ENCODE assay signal across 8 mouse cellular contexts in genomic region chr7:31148756-31149155, GRCm38 (mm10). TPM values are rescaled to one million over a fixed set of nuclear protein-coding genes. Genes with fewer than 3 reads are reported as not detected.
DNase-seq lines count a peak whose midpoint lies in the region; ATAC-seq and TF ChIP-seq lines count a peak whose summit lies in the region.

No protein-coding gene starts in this region.

- H3K4me1 ChIP-seq in heart, embryonic 10.5 days = peaks cover 63% of the 10 kb centered on the region
- H3K4me1 ChIP-seq in lung, postnatal 0 days (ENCODE audit: insufficient read depth, low read depth, low read length) = peaks cover 20% of the 10 kb centered on the region
- peaks cover 54% of the 10 kb centered on the region for H3K4me1 ChIP-seq in neural tube, embryonic 15.5 days

- ATAC-seq in lung, postnatal 0 days = no peak
- ATAC-seq in neural tube, embryonic 15.5 days (ENCODE audit: low FRiP score) = peak; percentile 5; the same call in 1 of the 2 replicates

- TF ChIP-seq EP300 in lung, postnatal 0 days (IDR thresholded peaks at IDR 0.05) = no peak

- 0 out of 2 replicates have a peak, but pooled peaks cover 2% of the 10 kb centered on the region for H3K9me3 ChIP-seq in heart, embryonic 10.5 days
- no peaks in the 10 kb centered on the region for H3K9me3 ChIP-seq in lung, postnatal 0 days (ENCODE audit: low read length)
- H3K9me3 ChIP-seq in neural tube, embryonic 15.5 days (replicated peaks) = no peaks in the 10 kb centered on the region

- 9% methylated on average over 9 of the region's 9 CpGs for WGBS in heart, embryonic 10.5 days
- 6% methylated on average over 9 of the region's 9 CpGs for WGBS in lung, postnatal 0 days
- WGBS in neural tube, embryonic 15.5 days = 2% methylated on average over 9 of the region's 9 CpGs

- H3K9ac ChIP-seq in lung, postnatal 0 days (replicated peaks; ENCODE audit: low read depth) = no peak overlapping the region
- H3K9ac ChIP-seq in neural tube, embryonic 15.5 days (replicated peaks) = peak overlapping the region; percentile 99

- no peak for TF ChIP-seq CTCF in lung, postnatal 0 days (IDR thresholded peaks at IDR 0.05)

- peak overlapping the region; percentile 91 for H3K4me3 ChIP-seq in heart, embryonic 10.5 days
- H3K4me3 ChIP-seq in lung, postnatal 0 days (ENCODE audit: low read depth, low read length) = no peak overlapping the region; the same call in 1 of the 2 replicates
- peak overlapping the region; percentile 76 for H3K4me3 ChIP-seq in neural tube, embryonic 15.5 days (replicated peaks)

- H3K4me2 ChIP-seq in lung, postnatal 0 days (replicated peaks; ENCODE audit: low read depth, low read length) = peak overlapping the region; percentile 79
- peak overlapping the region; percentile 83 for H3K4me2 ChIP-seq in neural tube, embryonic 15.5 days

- peaks cover 19% of the 10 kb centered on the region for H3K36me3 ChIP-seq in heart, embryonic 10.5 days
- H3K36me3 ChIP-seq in lung, postnatal 0 days (ENCODE audit: insufficient read depth, low read length) = no peaks in the 10 kb centered on the region
- H3K36me3 ChIP-seq in neural tube, embryonic 15.5 days = no peaks in the 10 kb centered on the region

- peak; percentile 80 for DNase-seq in 3T3-L1 (ENCODE audit: low read depth, low spot score)
- peak; percentile 62 for DNase-seq in MN1 (ENCODE audit: low spot score)
- DNase-seq in embryo, embryonic 9.5 days (ENCODE audit: extremely low spot score) = peak; percentile 57
- no peak for DNase-seq in heart, embryonic 10.5 days (ENCODE audit: low spot score)
- DNase-seq in kidney, adult 9 months = peak; percentile 61
- peak; percentile 83 for DNase-seq in lung, postnatal 0 days (ENCODE audit: low spot score)
- DNase-seq in layer of hippocampus, adult 9-11 months = no peak

- peak overlapping the region; percentile 98 for H3K27ac ChIP-seq in heart, embryonic 10.5 days
- peak overlapping the region; percentile 45 for H3K27ac ChIP-seq in lung, postnatal 0 days (ENCODE audit: low read length)
- H3K27ac ChIP-seq in neural tube, embryonic 15.5 days (replicated peaks) = peak overlapping the region; percentile 99

- H3K27me3 ChIP-seq in heart, embryonic 10.5 days (ENCODE audit: insufficient read depth, poor library complexity, severe bottlenecking) = no peaks in the 10 kb centered on the region
- no peaks in the 10 kb centered on the region for H3K27me3 ChIP-seq in lung, postnatal 0 days (replicated peaks; ENCODE audit: insufficient read depth, low read length)
- H3K27me3 ChIP-seq in neural tube, embryonic 15.5 days (replicated peaks) = no peaks in the 10 kb centered on the region

RNA-seq across cellular contexts. Expression of gene Gramd1a, which starts 6.9 kb away (rescaled TPM):
- 58.1 and 70.9 TPM in 2 replicates for polyA plus RNA-seq in heart, embryonic 10.5 days (2016; fragmentation: Nextera tagmentation; extraction: Ambion mirVana)
- 31.7 and 33.8 TPM in 2 replicates for polyA plus RNA-seq in lung, postnatal 0 days (2015; fragmentation: Nextera tagmentation; extraction: Ambion mirVana)
- polyA plus RNA-seq in neural tube, embryonic 15.5 days (2015; fragmentation: Nextera tagmentation; extraction: Ambion mirVana) = 174 and 212 TPM in 2 replicates

RNA-seq across cellular contexts. Expression of gene Scn1b, which starts 22.0 kb away (rescaled TPM):
- polyA plus RNA-seq in heart, embryonic 10.5 days (2016; fragmentation: Nextera tagmentation; extraction: Ambion mirVana) = 3.9 and 4.3 TPM in 2 replicates
- 4.5 and 4.9 TPM in 2 replicates for polyA plus RNA-seq in lung, postnatal 0 days (2015; fragmentation: Nextera tagmentation; extraction: Ambion mirVana)
- 21.1 and 24.8 TPM in 2 replicates for polyA plus RNA-seq in neural tube, embryonic 15.5 days (2015; fragmentation: Nextera tagmentation; extraction: Ambion mirVana)

RNA-seq across cellular contexts. Expression of gene Hpn, which starts 33.7 kb away (rescaled TPM):
- 3.6 and 15.0 TPM in 2 replicates for polyA plus RNA-seq in heart, embryonic 10.5 days (2016; fragmentation: Nextera tagmentation; extraction: Ambion mirVana)
- 19.5 and 20.5 TPM in 2 replicates for polyA plus RNA-seq in lung, postnatal 0 days (2015; fragmentation: Nextera tagmentation; extraction: Ambion mirVana)
- 0.50 and 4.0 TPM in 2 replicates for polyA plus RNA-seq in neural tube, embryonic 15.5 days (2015; fragmentation: Nextera tagmentation; extraction: Ambion mirVana)

Comparison
In these comparisons a context has a peak if more than half of its experiments do, and no peak if none do; other contexts are left out.
1. DNase-seq: peak in 3T3-L1 (single experiment), MN1 (single experiment), embryo, embryonic 9.5 days (single experiment), kidney, adult 9 months (single experiment) and lung, postnatal 0 days (single experiment); none in heart, embryonic 10.5 days (single experiment) and layer of hippocampus, adult 9-11 months (single experiment).
2. H3K27ac ChIP-seq: peak in every context shown above with its lines; median percentile 99 in neural tube, embryonic 15.5 days; 98 in heart, embryonic 10.5 days; 45 in lung, postnatal 0 days.